Mouse (Mus musculus) megakaryocyte, embryonic 14.5 days (primary cell): Measurements from ENCODE around the gene Pde4d. TPM values are rescaled to one million over a fixed set of nuclear protein-coding genes. Genes with fewer than 3 reads are reported as not detected.

Experiments
- H3K27me3 ChIP-seq: replicated peaks from 2 replicates; pipeline ENCODE3; 2012; ENCODE audit warnings: inconsistent platforms
- H3K36me3 ChIP-seq: replicated peaks from 2 replicates; pipeline ENCODE3; 2012; ENCODE audit warnings: low read length, inconsistent platforms, mixed read lengths
- H3K4me1 ChIP-seq: 2 replicates; pipeline ENCODE4 v1.6.1; 2012; ENCODE audit warnings: inconsistent platforms
- H3K4me3 ChIP-seq: replicated peaks from 2 replicates; pipeline ENCODE3; 2012; ENCODE audit warnings: moderate library complexity, mild to moderate bottlenecking, inconsistent platforms
- H3K9me3 ChIP-seq: 2 replicates; pipeline ENCODE4 v1.6.1; 2012; ENCODE audit warnings: inconsistent platforms
- FLI1 ChIP-seq: IDR thresholded peaks from 2 replicates; pipeline ENCODE4 v1.6.1; 2012; ENCODE audit warnings: low read length, inconsistent platforms, mixed read lengths
- GATA1 ChIP-seq: IDR thresholded peaks from 3 replicates; pipeline ENCODE4 v1.6.1; 2012; ENCODE audit warnings: mixed read lengths, low read length, inconsistent platforms, borderline replicate concordance
- polyA plus RNA-seq: library from polyadenylated mRNA; stranded (reverse); fragments of >175 nt; gene quantifications from 2 replicates; pipeline ENCODE4 v1.2.3, GENCODE M21; 2012; ENCODE audit warnings: low replicate concordance; ENCODE audit not compliant: insufficient read depth

Gene Pde4d
- polyA plus RNA-seq, 1 experiment: 2.8 TPM

DNA sequence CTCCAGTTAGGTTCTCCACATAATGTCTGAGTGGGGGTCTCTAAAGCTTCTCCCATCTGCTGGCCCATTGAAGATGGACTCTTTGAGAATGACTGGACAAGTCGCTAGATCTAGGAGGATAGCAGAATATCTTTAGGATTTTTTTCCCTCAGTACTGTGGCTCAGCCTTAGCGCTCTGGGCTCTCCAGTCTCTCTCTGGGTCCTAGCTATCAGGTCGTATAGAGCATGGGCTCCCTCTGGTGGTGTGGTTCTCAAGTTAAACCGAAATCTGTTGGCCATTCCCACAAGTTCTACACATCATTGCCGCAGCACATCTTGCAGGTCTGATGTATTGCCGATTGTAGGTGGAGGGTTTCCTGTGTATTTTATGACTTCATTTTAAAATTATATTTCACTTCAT lies 1098.0 kb downstream of the Pde4d start:
- Histone ChIP-seq H3K27me3 (no peaks in the 10 kb centered on the region), H3K4me1 (peaks cover 5% of the 10 kb centered on the region), H3K9me3 (no peaks in the 10 kb centered on the region), H3K36me3 (no peaks in the 10 kb centered on the region), H3K4me3 (no peak overlapping the region)
- TF ChIP-seq GATA1: no peak
- TF ChIP-seq FLI1: no peak

DNA sequence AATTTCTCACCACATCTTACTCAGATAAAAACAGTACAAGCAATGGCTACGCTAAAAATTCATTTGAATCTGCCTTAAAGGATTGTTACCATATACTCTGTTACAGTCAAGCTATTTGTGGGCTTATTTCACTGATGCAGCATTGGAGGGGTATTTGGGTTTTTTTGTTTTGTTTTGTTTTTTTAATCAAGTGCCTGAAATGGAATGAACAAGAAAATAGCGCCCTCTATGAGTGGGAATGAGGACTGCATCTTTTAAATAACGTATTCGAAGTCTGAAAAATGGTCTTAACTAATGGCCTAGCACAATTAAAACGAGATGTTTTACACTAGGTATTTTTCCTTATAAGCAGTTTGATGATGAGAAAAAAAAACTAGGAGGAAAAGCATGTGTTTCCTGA lies 1098.5 kb downstream of the Pde4d start:
- Histone ChIP-seq H3K4me3 (no peak overlapping the region), H3K4me1 (peaks cover 5% of the 10 kb centered on the region), H3K36me3 (no peaks in the 10 kb centered on the region), H3K27me3 (no peaks in the 10 kb centered on the region), H3K9me3 (no peaks in the 10 kb centered on the region)
- TF ChIP-seq FLI1: no peak
- TF ChIP-seq GATA1: no peak

DNA sequence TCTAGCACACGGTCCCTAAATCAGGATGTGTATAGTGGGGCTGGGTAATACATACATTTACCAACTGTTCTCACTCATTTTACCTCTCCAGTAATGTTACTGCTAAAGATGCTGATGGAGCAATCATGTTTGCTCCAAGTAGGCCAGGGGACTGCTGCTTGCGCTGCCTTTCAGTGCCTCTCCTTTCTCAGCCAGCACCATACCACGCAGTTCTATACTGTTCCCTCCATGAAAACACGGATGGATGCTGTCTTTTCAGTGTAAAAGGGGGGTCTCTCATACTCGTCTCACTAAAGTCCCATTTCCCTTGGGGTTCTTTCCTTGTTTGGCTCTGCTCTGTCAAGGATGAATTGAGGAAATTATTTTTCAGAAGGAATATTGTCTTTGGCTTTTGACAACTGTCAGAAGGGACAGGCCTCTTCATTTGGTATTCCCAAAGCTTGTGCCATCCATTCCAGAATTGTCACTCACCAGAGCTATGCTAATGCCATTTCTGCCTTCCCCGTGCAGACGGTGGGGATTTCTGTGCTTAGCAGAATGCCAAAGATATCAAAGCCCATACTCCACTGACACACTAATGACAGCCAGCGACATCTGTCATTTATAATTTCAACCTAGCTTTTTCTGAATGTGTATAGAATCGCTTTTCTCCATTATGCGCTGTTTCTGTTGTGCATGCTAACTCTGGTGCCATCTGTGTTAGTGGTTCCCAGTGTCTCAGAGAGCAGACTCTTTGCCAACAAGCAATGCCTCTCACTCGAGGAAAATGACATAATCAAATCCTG lies 1099.2 kb downstream of the Pde4d start:
- Histone ChIP-seq H3K9me3 (no peaks in the 10 kb centered on the region), H3K27me3 (no peaks in the 10 kb centered on the region), H3K4me1 (peaks cover 5% of the 10 kb centered on the region), H3K36me3 (no peaks in the 10 kb centered on the region), H3K4me3 (no peak overlapping the region)
- TF ChIP-seq GATA1: no peak
- no peak for TF ChIP-seq FLI1

DNA sequence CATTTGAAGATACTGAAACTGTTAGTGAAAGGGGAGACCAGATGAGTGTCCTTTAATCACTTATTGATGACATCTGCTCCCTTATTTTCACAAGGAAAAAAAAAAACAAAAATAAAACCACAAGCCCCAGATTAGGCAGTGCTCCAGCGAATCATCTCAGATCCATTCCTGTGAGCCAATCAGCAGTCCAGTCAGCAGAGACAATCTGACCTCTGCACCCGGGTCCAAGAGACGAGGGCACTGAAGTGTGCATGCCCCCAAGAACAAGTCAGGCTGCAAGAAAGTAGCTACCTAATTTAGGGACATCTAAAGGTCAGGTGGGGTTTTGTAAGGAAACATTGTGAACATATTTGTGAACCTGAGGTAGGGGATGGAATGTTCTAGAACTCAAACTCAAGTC lies 1102.1 kb downstream of the Pde4d start:
- TF ChIP-seq GATA1 (no peak), FLI1 (no peak)

DNA sequence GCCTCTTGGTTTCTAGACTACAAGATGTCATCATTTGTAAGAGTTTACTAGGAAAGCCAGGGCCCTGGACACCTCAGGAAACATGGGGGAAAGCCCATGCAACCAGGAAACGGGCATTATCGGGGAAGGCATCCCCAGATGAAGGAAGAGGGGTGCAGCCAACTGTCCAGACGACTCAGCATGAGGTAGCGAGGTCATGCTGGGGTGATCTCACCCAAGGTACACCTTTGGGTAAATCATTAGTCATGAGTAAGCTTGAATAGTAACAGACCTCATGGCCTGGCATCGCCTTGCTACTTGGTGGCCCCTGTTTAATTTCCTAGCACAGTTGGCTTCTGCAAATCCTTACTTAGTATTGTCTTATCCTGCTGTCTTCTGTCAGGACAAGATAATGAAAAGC lies 1105.8 kb downstream of the Pde4d start:
- Histone ChIP-seq H3K4me3 (no peak overlapping the region), H3K27me3 (no peaks in the 10 kb centered on the region), H3K4me1 (peaks cover 7% of the 10 kb centered on the region; the same call in 1 of the 2 replicates), H3K36me3 (no peaks in the 10 kb centered on the region), H3K9me3 (no peaks in the 10 kb centered on the region)
- TF ChIP-seq GATA1 (no peak), FLI1 (no peak)

More for the DNA sequence above, 1102.1 kb downstream of the Pde4d start:
- Histone ChIP-seq H3K27me3 (no peaks in the 10 kb centered on the region), H3K4me3 (no peak overlapping the region), H3K36me3 (no peaks in the 10 kb centered on the region), H3K4me1 (peaks cover 8% of the 10 kb centered on the region), H3K9me3 (no peaks in the 10 kb centered on the region)

DNA sequence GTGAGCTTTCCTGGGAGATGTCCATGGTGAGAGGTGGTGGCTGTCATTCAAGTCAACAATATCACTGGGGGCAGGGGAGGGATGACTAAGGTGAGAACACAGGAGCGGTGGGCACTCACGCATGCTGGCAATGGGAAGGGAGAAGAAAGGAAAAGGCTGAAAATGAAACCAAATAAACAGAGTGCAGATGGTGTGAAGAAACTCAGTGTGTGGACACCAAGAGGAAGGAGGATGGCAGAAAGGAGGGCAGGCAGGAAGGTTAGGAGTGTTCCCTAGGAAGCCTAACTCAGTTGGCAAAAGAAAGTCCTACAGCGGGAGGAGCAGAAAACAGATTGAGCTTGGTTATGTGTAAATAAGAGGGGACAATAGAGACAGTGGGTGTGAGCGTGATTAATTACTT lies 1107.1 kb downstream of the Pde4d start:
- TF ChIP-seq GATA1: no peak
- no peak for TF ChIP-seq FLI1
- Histone ChIP-seq H3K36me3 (no peaks in the 10 kb centered on the region), H3K4me1 (peaks cover 7% of the 10 kb centered on the region; the same call in 1 of the 2 replicates), H3K9me3 (no peaks in the 10 kb centered on the region), H3K27me3 (no peaks in the 10 kb centered on the region), H3K4me3 (no peak overlapping the region)

DNA sequence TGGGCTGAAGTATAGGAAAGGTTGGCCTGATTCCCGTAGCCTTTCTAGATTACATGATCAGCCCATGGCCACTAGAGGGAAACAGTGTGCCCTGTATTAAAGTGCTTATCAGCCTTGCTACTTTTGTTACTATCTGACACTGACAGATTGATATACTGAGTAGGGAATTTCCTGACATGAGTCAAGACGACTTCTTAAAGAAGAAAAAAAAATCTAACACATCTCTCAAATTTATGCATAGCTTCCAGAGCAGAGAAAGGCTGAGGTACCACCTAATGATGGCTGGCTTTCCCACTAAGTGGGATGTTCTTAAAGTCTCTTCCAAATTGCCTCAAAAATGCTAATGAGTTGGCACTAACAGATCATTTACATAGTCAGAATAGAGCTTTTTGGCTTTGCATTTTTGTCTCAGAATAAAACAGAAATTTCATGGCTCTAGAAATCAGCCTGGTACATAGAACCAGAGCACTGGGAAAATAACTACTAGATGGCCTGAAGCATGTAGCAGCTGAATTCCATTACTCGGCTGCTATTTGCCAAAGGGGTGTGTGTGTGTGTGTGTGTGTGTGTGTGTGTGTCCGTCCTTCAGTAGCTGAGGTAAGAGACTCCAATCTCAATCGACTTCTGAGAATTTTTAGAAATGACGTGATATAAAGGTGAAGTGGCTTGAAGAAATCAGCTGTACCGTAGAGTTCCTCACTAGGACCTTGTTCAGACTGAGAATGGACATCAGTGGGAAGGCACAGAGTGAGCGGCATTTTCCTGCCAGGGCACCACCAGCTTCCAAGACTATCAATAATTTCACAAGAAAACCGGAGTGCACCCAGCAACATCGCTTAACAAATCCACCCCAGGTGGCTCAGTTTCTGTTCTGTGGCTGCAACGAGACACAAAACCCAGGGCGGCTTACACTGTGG lies 1108.9 kb downstream of the Pde4d start:
- Histone ChIP-seq H3K9me3 (peaks cover 6% of the 10 kb centered on the region), H3K4me3 (no peak overlapping the region), H3K27me3 (no peaks in the 10 kb centered on the region), H3K36me3 (no peaks in the 10 kb centered on the region), H3K4me1 (peaks cover 7% of the 10 kb centered on the region; the same call in 1 of the 2 replicates)
- TF ChIP-seq FLI1 (no peak), GATA1 (no peak)

DNA sequence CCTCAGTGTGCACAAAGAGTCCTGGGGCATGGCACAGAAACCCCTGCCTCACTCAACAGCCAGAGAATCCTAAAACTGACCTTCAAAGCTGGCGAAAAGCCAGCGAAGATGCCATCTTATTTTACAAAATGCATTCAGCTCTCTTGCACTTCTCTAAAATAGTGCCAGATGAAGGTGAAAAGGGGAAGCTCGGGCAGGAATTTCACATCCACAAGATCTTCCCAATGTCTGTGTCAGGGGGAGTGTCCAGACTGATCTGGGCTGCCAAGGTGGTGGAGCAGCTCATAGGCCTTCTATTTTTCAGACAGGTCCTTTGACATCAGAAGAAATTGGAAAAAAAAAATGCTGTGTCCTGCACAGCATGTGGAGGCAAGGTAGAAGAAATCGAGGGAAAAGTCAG lies 1110.5 kb downstream of the Pde4d start:
- Histone ChIP-seq H3K4me3 (no peak overlapping the region), H3K27me3 (no peaks in the 10 kb centered on the region), H3K4me1 (peaks cover 7% of the 10 kb centered on the region; the same call in 1 of the 2 replicates), H3K36me3 (no peaks in the 10 kb centered on the region), H3K9me3 (peaks cover 6% of the 10 kb centered on the region)
- TF ChIP-seq GATA1 (no peak), FLI1 (no peak)

DNA sequence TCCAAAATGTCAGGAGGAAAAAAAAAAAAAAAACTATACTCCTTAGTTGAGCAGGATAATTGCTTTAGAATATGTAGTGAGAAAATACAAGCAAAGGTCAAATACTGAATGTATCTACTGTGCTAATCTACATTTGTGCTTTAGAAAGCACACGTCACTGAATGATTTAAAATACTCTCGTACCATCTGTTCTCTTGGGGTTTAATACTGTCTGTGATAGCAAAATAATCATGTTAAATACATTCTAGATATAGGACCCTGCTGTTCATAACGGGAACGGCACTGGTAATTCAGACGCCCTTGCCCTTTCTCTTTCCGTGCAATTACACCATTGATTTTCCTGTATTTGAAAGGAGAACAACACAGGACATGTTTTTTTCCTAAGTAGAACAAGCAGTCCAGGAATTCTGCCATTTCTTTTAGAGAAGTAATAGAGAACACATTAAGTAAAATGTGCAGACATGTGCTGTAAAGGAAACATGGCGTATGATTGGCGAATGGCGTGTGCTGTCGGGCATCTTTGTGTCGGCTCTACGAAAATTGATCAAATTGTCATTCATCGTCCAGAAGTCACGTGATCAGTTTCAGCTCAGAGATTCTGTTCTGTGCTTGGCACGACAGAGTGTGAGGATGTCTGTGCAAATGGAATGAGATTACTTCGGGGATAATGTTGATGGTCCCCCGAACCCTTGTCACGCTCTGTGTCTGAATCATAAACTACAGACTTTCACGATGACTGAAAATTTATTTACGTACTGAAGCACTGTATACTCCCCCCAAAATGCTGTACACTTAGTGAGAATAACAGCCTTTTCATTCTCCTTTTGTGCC lies 1119.1 kb downstream of the Pde4d start:
- H3K27me3 ChIP-seq: no peaks in the 10 kb centered on the region
- H3K9me3 ChIP-seq: no peaks in the 10 kb centered on the region
- TF ChIP-seq GATA1: no peak
- no peak for TF ChIP-seq FLI1
- H3K36me3 ChIP-seq: no peaks in the 10 kb centered on the region
- H3K4me3 ChIP-seq: no peak overlapping the region
- H3K4me1 ChIP-seq: no peaks in the 10 kb centered on the region
